Mouse (Mus musculus): Measurements from ENCODE around the gene Fam129a. TPM values are rescaled to one million over a fixed set of nuclear protein-coding genes. Genes with fewer than 3 reads are reported as not detected.

The Fam129a gene
- polyA plus RNA-seq, 1 experiment from 2014 or later = 0.93 TPM

GRCm38 (mm10) chr1:151697901-151698641 lies 127.1 kb downstream of the Fam129a start:
- Histone ChIP-seq H3K27ac (replicated peaks; ENCODE audit: low read depth, low read length) (no peak overlapping the region), H3K4me1 (ENCODE audit: control insufficient read depth, insufficient read depth, low read length) (0 out of 2 replicates have a peak, but pooled peaks cover 3% of the 10 kb centered on the region), H3K9ac (replicated peaks; ENCODE audit: low read length) (no peak overlapping the region), H3K27me3 (ENCODE audit: control insufficient read depth, insufficient read depth, low read length) (no peaks in the 10 kb centered on the region), H3K4me3 (replicated peaks; ENCODE audit: low read depth, low read length) (no peak overlapping the region), H3K36me3 (ENCODE audit: control insufficient read depth, insufficient read depth, low read length) (no peaks in the 10 kb centered on the region), H3K9me3 (ENCODE audit: control insufficient read depth, low read length) (no peaks in the 10 kb centered on the region), H3K4me2 (ENCODE audit: low read length) (no peak overlapping the region)
- no peak for ATAC-seq (ENCODE audit: low FRiP score, low TSS enrichment)
- 81% methylated on average over 7 of the region's 7 CpGs for WGBS
- DNase-seq = no peak

- no peak overlapping the region for H3K9ac ChIP-seq (replicated peaks; ENCODE audit: low read length)
- no peak overlapping the region for H3K4me2 ChIP-seq (ENCODE audit: low read length)
- WGBS = 88% methylated on average over 7 of the region's 7 CpGs
- H3K4me1 ChIP-seq (ENCODE audit: control insufficient read depth, insufficient read depth, low read length) = 0 out of 2 replicates have a peak, but pooled peaks cover 3% of the 10 kb centered on the region
- H3K36me3 ChIP-seq (ENCODE audit: control insufficient read depth, insufficient read depth, low read length) = no peaks in the 10 kb centered on the region
- ATAC-seq (ENCODE audit: low FRiP score, low TSS enrichment) (no peak), DNase-seq (peak; percentile 32)
- H3K9me3 ChIP-seq (ENCODE audit: control insufficient read depth, low read length) = no peaks in the 10 kb centered on the region
- no peak overlapping the region for H3K27ac ChIP-seq (replicated peaks; ENCODE audit: low read depth, low read length)
- H3K4me3 ChIP-seq (replicated peaks; ENCODE audit: low read depth, low read length) = no peak overlapping the region
- no peaks in the 10 kb centered on the region for H3K27me3 ChIP-seq (ENCODE audit: control insufficient read depth, insufficient read depth, low read length)
Measured at GRCm38 (mm10) chr1:151699363-151699762, 128.4 kb downstream of the Fam129a start.

DNA sequence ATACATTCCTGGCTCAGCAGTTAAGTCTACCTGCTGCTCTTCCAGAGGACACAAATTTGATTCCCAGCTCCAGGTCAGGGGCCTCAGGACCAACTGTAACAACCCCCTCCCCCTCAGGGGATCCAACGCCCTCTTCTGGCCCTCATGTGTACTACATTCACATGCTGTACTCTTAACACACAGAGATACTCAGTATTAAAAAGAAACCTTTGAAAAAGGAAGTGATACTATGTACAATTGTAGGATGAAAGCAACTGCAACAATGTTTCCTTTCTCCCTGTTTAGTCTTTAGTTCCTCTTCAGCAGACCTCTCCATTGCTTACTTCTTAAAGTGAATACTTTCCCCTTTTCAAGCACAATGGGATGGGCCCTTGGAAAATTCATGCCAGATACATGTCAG lies 131.8 kb downstream of the Fam129a start:
- Histone ChIP-seq H3K36me3 (ENCODE audit: control insufficient read depth, insufficient read depth, low read length) (no peaks in the 10 kb centered on the region), H3K27ac (replicated peaks; ENCODE audit: low read depth, low read length) (no peak overlapping the region), H3K4me2 (ENCODE audit: low read length) (no peak overlapping the region), H3K4me1 (ENCODE audit: control insufficient read depth, insufficient read depth, low read length) (0 out of 2 replicates have a peak, but pooled peaks cover 3% of the 10 kb centered on the region), H3K27me3 (ENCODE audit: control insufficient read depth, insufficient read depth, low read length) (no peaks in the 10 kb centered on the region), H3K9ac (replicated peaks; ENCODE audit: low read length) (no peak overlapping the region), H3K4me3 (replicated peaks; ENCODE audit: low read depth, low read length) (no peak overlapping the region), H3K9me3 (ENCODE audit: control insufficient read depth, low read length) (no peaks in the 10 kb centered on the region)
- ATAC-seq (ENCODE audit: low FRiP score, low TSS enrichment) (no peak), DNase-seq (no peak)
- WGBS = 30% methylated on average over 1 of the region's 1 CpGs

GRCm38 (mm10) chr1:151705723-151706396 lies 134.9 kb downstream of the Fam129a start:
- Histone ChIP-seq H3K4me1 (ENCODE audit: control insufficient read depth, insufficient read depth, low read length) (no peaks in the 10 kb centered on the region), H3K36me3 (ENCODE audit: control insufficient read depth, insufficient read depth, low read length) (no peaks in the 10 kb centered on the region), H3K27ac (replicated peaks; ENCODE audit: low read depth, low read length) (no peak overlapping the region), H3K4me3 (replicated peaks; ENCODE audit: low read depth, low read length) (no peak overlapping the region), H3K4me2 (ENCODE audit: low read length) (peak overlapping the region; percentile 18), H3K27me3 (ENCODE audit: control insufficient read depth, insufficient read depth, low read length) (no peaks in the 10 kb centered on the region), H3K9me3 (ENCODE audit: control insufficient read depth, low read length) (no peaks in the 10 kb centered on the region), H3K9ac (replicated peaks; ENCODE audit: low read length) (0 out of 2 replicates have a peak overlapping the region, but pooled peaks have one; percentile 7)
- peak; percentile 87 for ATAC-seq (ENCODE audit: low FRiP score, low TSS enrichment)
- DNase-seq = peak; percentile 92
- WGBS = 39% methylated on average over 11 of the region's 11 CpGs

- Histone ChIP-seq H3K36me3 (ENCODE audit: control insufficient read depth, insufficient read depth, low read length) (no peaks in the 10 kb centered on the region), H3K4me1 (ENCODE audit: control insufficient read depth, insufficient read depth, low read length) (no peaks in the 10 kb centered on the region), H3K9ac (replicated peaks; ENCODE audit: low read length) (no peak overlapping the region), H3K4me2 (ENCODE audit: low read length) (no peak overlapping the region), H3K27ac (replicated peaks; ENCODE audit: low read depth, low read length) (no peak overlapping the region), H3K27me3 (ENCODE audit: control insufficient read depth, insufficient read depth, low read length) (no peaks in the 10 kb centered on the region), H3K4me3 (replicated peaks; ENCODE audit: low read depth, low read length) (no peak overlapping the region), H3K9me3 (ENCODE audit: control insufficient read depth, low read length) (no peaks in the 10 kb centered on the region)
- 87% methylated on average over 3 of the region's 3 CpGs for WGBS
- ATAC-seq (ENCODE audit: low FRiP score, low TSS enrichment) (no peak; the same call in 1 of the 2 replicates), DNase-seq (no peak)
Measured at GRCm38 (mm10) chr1:151706397-151706752, 135.4 kb downstream of the Fam129a start.

DNA sequence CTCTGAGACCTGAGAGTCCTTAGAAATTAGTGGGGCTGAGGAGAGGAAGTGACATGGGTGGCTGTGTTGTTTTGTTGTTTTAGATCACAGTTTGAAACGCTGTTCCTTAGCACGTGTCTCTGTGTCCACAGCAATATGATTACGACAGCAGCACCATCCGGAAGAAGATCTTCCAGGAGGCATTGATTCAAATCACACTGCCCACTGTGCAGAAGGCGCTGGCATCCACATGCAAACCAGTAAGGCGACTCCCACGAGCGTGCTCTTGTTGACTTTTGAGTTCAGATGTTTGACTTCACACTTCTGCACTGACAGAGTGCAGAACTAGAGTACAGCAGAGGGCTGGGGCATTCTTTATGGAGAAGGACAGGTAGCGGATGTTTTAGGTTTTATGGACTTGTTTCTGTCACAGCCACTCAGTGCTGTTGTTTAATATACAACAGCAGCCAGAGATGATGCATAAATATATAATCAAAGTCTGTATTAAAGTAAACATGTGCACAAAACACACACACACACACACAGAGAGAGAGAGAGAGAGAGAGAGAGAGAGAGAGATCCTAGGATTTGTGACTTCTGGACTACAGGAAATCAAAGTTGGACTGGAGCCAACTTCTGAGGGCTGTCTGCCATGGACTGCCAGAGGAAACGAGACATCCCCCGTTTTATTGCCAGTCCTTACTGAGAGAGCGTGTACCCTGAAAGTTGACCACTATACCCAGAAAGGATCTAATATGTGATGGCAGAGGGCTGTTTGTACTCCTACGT lies 138.2 kb downstream of the Fam129a start:
- 79% methylated on average over 13 of the region's 13 CpGs for whole genome bisulfite sequencing
- Histone ChIP-seq H3K36me3 (ENCODE audit: control insufficient read depth, insufficient read depth, low read length) (no peaks in the 10 kb centered on the region), H3K9ac (replicated peaks; ENCODE audit: low read length) (no peak overlapping the region), H3K9me3 (ENCODE audit: control insufficient read depth, low read length) (no peaks in the 10 kb centered on the region), H3K4me3 (replicated peaks; ENCODE audit: low read depth, low read length) (no peak overlapping the region), H3K4me1 (ENCODE audit: control insufficient read depth, insufficient read depth, low read length) (no peaks in the 10 kb centered on the region), H3K27ac (replicated peaks; ENCODE audit: low read depth, low read length) (no peak overlapping the region), H3K4me2 (ENCODE audit: low read length) (no peak overlapping the region), H3K27me3 (ENCODE audit: control insufficient read depth, insufficient read depth, low read length) (no peaks in the 10 kb centered on the region)
- ATAC-seq (ENCODE audit: low FRiP score, low TSS enrichment) (no peak), DNase-seq (peak; percentile 58)

- 64% methylated on average over 2 of the region's 2 CpGs for WGBS
- no peaks in the 10 kb centered on the region for H3K9me3 ChIP-seq (ENCODE audit: control insufficient read depth, low read length)
- H3K27ac ChIP-seq (replicated peaks; ENCODE audit: low read depth, low read length) = no peak overlapping the region
- H3K4me1 ChIP-seq (ENCODE audit: control insufficient read depth, insufficient read depth, low read length) = no peaks in the 10 kb centered on the region
- no peak overlapping the region for H3K4me3 ChIP-seq (replicated peaks; ENCODE audit: low read depth, low read length)
- no peaks in the 10 kb centered on the region for H3K36me3 ChIP-seq (ENCODE audit: control insufficient read depth, insufficient read depth, low read length)
- ATAC-seq (ENCODE audit: low FRiP score, low TSS enrichment) = no peak
- H3K9ac ChIP-seq (replicated peaks; ENCODE audit: low read length) = no peak overlapping the region
- H3K4me2 ChIP-seq (ENCODE audit: low read length) = no peak overlapping the region
- no peak for DNase-seq
- H3K27me3 ChIP-seq (ENCODE audit: control insufficient read depth, insufficient read depth, low read length) = no peaks in the 10 kb centered on the region
Measured at GRCm38 (mm10) chr1:151709734-151710022, 138.7 kb downstream of the Fam129a start.

DNA sequence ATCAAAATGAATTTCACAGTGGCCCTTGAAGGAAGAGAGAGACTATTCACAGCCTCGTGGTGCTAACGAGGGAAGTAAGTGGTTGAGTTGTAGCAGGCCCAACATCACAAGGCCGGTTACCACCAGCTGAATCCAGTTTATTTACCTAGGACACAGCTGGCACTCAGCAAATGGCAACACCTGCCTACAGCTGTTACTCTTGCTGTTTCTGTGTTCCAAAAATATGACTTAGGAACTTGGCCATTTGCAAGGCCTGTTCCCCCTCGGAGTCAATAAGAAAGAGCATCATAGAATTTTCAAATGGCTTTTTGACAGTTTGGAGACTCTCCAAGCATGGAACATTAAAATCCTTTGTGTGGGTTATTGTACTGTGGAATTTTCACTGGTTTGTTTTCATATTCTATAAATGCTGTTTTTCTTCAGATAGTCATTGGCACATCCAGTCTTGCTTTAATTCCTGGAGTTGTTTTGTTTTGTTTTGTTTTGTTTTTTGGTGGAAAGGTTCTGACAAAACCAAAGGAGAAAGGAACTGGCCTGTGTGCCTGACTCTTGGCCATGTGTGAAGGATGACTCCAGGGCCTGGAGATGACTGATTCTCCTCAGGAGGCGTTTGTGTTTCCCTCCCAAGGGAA lies 139.6 kb downstream of the Fam129a start:
- H3K9ac ChIP-seq (replicated peaks; ENCODE audit: low read length) = no peak overlapping the region
- no peaks in the 10 kb centered on the region for H3K27me3 ChIP-seq (ENCODE audit: control insufficient read depth, insufficient read depth, low read length)
- WGBS = 76% methylated on average over 5 of the region's 5 CpGs
- no peaks in the 10 kb centered on the region for H3K4me1 ChIP-seq (ENCODE audit: control insufficient read depth, insufficient read depth, low read length)
- no peak overlapping the region for H3K4me2 ChIP-seq (ENCODE audit: low read length)
- ATAC-seq (ENCODE audit: low FRiP score, low TSS enrichment) = no peak
- H3K9me3 ChIP-seq (ENCODE audit: control insufficient read depth, low read length) = no peaks in the 10 kb centered on the region
- no peak overlapping the region for H3K4me3 ChIP-seq (replicated peaks; ENCODE audit: low read depth, low read length)
- H3K27ac ChIP-seq (replicated peaks; ENCODE audit: low read depth, low read length) = no peak overlapping the region
- H3K36me3 ChIP-seq (ENCODE audit: control insufficient read depth, insufficient read depth, low read length) = no peaks in the 10 kb centered on the region
- no peak for DNase-seq

Data from midbrain, embryonic 14.5 days (tissue).